ENCODE assay signal across 17 mouse cellular contexts in genomic region chr5:53112942-53113341, GRCm38 (mm10).
A peak's percentile ranks its signal among the peaks of the same experiment; 100 is the strongest.
DNase-seq lines count a peak whose midpoint lies in the region; TF ChIP-seq lines count a peak whose summit lies in the region.
"Had no signal": no experiment of that assay in that cellular context is flagged by ENCODE, and none has a peak within 500 bp of the region (broad histone marks: within the 10 kb centered on the region; RNA-seq: fewer than 3 reads in every experiment).

No protein-coding gene starts in this region.

- no peak overlapping the region for H3K4me3 ChIP-seq in kidney, adult 2 months (ENCODE audit: insufficient read depth, low read depth, low read length)
- H3K4me3 ChIP-seq: embryonic facial prominence, embryonic 12.5 days; forebrain, embryonic 10.5 days; heart, embryonic 10.5 days; limb, embryonic 15.5 days; midbrain, embryonic 10.5 days had no signal

- no peaks in the 10 kb centered on the region for H3K27me3 ChIP-seq in kidney, adult 2 months (replicated peaks; ENCODE audit: control insufficient read depth, insufficient read depth, low read length)
- H3K27me3 ChIP-seq: embryonic facial prominence, embryonic 12.5 days; limb, embryonic 15.5 days had no signal

- TF ChIP-seq CTCF in kidney, adult 2 months (conservative IDR thresholded peaks at IDR 0.05; ENCODE audit: insufficient read depth, insufficient read length, low read depth, low read length), result no peak

- 84% methylated on average over 5 of the region's 5 CpGs for WGBS in kidney, adult 2 months

- TF ChIP-seq POLR2A in kidney, adult 2 months (IDR thresholded peaks at IDR 0.05; ENCODE audit: low read depth, low read length), result no peak

- no peaks in the 10 kb centered on the region; the same call in 1 of the 2 replicates for H3K36me3 ChIP-seq in kidney, adult 2 months (ENCODE audit: control insufficient read depth, insufficient read depth, low read length)
- H3K36me3 ChIP-seq: embryonic facial prominence, embryonic 12.5 days; heart, embryonic 10.5 days; limb, embryonic 15.5 days; midbrain, embryonic 10.5 days had no signal

- peaks cover 22% of the 10 kb centered on the region for H3K4me1 ChIP-seq in kidney, adult 2 months (ENCODE audit: control insufficient read depth, insufficient read depth, low read length)
- H3K4me1 ChIP-seq: embryonic facial prominence, embryonic 12.5 days; heart, embryonic 10.5 days had no signal

- peak; percentile 20 for DNase-seq in kidney, adult 2 months
- no peak for DNase-seq in kidney, postnatal 25 days
- DNase-seq in 3T3-L1 (ENCODE audit: low read depth, low spot score) (peak; percentile 68), A20 (ENCODE audit: low read depth, low spot score) (peak; percentile 47), WW6 (ENCODE audit: low read depth, low spot score) (peak; percentile 40)
- no peak for DNase-seq in embryo, embryonic 10.5 days (ENCODE audit: low spot score)
- no peak for DNase-seq in adrenal gland, adult 18-20 months (ENCODE audit: low spot score in 2 of 2)
- DNase-seq: adrenal gland, adult 2 months; cerebellum, adult 9-11 months; heart, postnatal 4 days; lung, postnatal 10 days; right cerebral cortex, postnatal 25 days had no signal

- H3K27ac ChIP-seq in kidney, adult 2 months (ENCODE audit: insufficient read depth, low read depth, low read length), result no peak overlapping the region
- H3K27ac ChIP-seq: embryonic facial prominence, embryonic 12.5 days; forebrain, embryonic 10.5 days; heart, embryonic 10.5 days; limb, embryonic 15.5 days; midbrain, embryonic 10.5 days had no signal

Comparison
In these comparisons a context has a peak if more than half of its experiments do, and no peak if none do; other contexts are left out.
1. DNase-seq: peak in kidney, adult 2 months (single experiment), 3T3-L1 (single experiment), A20 (single experiment) and WW6 (single experiment); none in kidney, postnatal 25 days (0 of 2), embryo, embryonic 10.5 days (single experiment) and adrenal gland, adult 18-20 months (0 of 2).